Mouse (Mus musculus): ENCODE results near the gene Selenom.

Gene Selenom

DNA sequence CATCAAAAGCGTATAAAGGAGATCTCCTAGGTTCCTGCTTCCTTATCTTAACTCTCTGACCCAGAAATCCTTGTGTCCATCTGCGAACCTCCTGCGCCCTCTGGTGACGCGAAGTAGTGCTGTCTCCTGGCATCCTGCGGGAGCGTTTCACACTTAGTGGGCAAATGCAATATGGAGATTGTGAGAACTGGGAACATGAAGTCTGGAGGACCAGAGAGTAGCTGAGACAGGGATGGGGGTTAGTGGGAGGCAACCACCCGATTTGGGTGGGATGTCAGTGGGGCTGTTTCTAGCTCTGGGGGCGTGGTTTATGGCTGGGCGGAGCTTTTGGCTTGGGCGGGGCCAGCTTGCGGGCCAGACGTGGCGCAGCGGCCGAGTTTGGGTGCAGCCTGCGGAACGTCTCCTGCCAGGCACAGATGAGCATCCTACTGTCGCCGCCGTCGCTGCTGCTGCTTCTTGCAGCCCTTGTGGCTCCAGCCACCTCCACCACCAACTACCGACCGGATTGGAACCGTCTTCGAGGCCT lies at the start of gene Selenom:
TSS of gene Selenom (plus strand) at position 156 of the 526 bp plus-strand sequence.
- peak; percentile 96 for DNase-seq

DNA sequence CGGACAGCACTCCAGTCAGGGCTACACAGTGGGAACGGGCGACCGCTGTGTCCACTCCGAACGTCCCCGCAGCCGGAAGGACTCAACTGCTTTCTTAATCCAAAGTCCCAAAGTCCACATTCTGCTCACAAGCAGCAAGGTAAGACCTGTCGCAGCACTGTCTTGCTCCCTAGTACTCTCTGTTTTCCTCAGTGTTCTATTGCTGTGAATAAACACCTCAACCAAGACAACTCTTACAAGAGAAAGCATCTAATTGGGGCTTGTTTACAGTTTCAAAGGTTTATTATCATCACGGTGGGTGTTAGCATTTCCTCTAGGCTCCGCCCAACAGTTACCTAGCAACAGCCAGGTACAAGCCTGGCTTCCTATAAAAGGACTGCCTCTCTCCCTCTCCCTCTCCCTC lies 43.0 kb upstream of the Selenom start:
- DNase-seq: no peak

DNA sequence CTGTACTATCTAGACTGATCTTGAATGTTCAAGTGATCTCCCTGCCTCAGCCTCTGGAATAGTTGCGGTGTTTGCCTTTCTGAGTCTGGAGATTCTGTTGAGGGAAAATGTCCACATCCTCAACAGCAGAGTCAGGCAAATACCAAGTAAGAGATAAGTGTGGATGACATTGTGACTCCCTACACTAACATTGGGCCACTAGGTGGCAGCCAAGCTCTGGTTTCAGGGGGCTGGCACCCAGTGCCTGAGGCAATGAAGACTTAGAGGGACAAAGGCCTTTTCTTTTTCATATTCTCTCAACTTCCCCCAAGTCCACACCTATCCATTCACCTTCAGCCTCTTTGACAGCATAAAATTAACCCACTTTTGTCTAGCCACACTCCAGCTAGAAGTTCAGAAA lies 42.0 kb upstream of the Selenom start:
- DNase-seq: peak; percentile 88

DNA sequence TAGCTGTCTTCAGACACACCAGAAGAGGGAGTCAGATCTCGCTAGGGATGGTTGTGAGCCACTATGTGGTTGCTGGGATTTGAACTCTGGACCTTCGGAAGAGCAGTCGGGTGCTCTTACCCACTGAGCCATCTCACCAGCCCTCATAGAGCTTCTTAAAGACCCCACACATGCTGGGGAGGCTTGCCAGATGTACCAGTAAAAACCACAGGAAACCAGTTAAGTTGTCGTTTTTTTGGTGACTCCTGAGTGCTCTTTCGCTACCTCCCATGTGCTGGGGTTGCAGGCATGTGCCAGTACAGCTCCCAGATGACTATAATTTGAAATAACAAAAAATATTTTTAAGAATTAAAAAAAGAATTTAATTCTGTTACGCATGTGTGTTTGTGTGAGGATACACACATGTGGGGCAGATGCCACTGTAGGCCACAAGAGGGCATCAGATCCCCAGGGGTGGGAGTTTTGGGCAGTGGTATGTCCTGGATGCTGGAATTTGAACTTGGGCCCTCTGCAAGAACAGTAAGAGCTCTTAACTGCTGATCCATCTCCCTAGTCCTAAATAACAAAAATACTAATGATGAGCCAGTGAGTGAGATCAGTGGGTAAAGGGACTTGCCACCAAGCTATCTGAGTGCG lies 39.9 kb upstream of the Selenom start:
- DNase-seq: no peak

DNA sequence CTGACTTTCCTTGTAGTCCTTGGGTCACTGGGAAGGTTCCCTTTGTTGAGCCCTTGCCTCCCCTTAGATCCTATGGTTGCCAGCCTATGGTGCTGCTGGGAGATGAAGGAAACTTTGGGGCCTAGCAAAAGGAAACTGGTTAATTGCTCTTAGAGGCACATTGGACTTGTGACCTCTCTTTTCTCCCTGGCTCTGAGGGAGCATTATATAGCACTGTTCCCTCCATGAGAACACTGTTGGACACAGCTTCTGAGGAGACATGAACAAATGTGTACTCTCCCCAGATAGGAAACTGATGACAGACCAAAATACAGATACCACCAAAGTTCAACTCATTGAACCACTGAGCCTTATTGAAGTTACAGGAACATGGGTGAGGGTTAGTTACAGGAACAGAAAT lies 39.0 kb upstream of the Selenom start:
- no peak for DNase-seq

DNA sequence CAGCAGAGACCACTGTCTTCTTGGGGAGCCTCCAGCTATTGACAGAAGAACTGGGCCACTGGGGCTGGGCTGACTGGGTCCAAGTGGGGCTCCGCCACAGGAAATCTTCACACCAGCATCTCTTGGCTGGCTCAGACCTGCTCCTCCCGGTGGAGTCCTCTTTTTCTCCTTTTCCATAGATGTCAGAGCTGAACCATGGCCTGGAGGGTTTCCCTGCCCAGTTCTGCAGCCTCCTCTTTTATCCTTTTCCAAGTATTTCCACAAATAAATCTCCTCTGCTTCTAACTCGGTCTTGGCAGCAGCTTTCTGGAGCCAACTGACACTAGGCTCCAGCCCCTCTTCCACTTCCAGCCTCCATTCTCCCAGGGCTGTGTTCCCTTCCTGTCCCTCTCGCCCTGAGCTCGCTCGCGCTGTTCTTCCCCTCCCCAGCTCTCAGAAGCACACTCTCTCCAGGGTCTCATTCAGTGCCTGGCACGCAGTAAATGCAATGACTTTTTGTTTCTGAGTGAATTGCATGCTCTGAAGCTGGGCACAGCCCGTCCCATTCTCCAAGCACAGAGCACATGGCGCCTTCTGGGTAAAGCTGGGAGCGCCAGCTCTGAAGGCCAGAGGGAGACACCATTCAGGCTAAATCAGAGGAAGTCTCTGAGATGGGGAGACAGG lies 30.4 kb upstream of the Selenom start:
- no peak for DNase-seq

DNA sequence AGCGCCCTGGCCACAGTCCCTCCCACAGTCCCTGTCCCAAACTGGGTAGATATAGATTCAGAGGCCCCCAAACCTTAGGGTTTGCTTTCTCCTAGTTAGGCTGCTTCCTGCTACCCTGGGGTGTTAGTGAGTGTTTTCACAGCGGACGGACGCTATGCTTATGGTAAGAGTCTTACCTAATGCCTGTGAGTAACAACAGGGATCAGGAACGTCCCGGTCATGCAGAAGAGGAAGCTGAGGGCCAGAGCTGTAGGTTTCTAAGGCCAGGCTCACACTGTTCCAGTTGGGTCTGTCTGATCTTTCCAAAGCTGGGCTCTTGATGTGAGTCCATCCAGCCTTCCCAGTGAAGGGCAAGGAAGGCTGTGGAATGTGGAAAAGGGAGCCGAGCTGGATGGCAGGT lies 28.1 kb upstream of the Selenom start:
- no peak for DNase-seq

DNA sequence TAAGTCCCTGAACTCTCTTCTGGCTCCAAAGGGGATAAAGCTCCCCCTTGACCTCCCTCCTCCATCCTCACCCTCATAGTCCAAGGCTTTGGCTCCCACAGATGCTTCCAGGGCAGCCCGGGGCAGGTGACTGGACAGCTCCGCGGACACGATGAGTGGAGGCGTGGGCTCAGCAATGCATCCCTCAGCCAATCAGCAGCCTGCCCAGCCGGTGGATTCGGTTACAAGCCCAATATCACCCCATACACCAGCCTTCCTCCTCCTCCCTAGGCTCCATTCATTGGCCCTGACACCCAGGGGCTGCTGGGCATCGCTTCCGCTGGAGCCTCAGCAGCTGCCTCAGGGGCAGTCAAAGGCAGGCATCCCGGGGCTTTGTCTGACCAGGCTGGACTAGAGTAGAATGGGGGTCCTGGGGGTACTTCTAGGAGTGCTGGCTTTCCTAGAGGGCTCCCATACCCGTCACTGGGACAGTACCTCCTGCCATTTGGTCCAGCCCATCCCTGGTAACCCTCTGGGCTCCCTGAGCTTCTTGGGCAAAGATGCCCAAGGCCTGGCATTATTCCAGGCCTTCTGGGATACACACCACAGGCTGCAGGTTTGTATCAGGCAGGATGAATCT lies 26.4 kb upstream of the Selenom start, which contains the start of gene Pla2g3:
TSS of gene Pla2g3 (plus strand) at position 333 of the 619 bp plus-strand sequence.
- peak; percentile 51 for DNase-seq

DNA sequence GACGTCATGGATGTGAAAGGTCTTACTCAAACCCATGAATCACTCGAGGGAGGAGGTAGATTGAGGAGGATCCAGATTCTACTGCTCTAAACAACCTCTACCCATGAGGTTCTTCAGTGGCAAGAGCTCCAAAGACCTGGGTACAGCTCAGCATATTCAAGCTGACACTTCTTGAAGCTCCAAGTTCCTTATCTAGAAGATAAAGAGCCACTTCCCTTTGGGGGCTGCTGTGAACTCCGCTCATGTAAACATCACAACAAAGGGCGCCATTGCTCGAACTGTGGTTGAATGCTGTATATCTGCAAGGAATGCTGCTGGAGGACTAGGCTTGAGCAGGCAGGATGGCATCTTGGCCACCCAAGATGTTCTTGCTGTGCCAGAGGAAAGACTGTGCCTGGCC lies 25.4 kb upstream of the Selenom start:
- DNase-seq: no peak

DNA sequence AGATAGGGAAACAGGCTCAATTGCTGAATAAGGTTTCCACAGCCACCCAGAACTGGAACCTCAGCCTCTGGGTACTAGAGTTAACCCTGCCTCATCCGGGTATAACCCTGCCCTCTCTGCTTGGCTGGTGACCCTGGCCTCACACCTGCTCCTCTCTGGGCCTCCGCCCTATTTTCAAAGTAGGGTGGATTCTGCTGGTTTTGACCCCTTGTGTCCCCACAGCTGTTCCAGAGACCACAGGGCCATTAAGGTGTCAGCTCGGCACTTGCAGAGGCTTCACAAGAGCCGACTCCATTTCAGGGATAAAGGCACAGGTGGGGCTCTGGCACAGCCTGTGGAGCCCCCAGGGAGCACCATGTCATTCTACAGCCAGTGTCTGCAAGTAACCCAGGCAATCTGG lies 21.7 kb upstream of the Selenom start:
- DNase-seq: peak; percentile 45

DNA sequence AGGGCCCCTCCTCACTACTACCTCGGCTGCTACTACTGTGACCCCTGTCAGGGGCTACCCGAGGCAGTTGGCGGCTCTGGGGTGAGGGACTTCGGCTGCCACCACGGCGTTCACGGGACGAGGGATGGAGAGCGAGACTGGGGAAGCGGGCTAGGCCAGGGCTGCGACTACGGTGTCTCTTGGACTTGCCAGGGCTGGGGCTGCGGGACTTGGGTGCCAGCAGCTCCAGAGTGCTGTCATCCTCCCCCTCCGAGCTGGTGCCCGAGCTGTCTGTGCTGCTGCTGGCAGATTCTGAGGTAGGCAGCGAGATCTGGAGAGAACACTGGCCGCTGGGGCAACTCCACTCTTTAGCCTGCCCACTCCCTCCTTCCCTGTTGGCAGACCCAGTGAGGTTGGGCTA lies 19.6 kb upstream of the Selenom start:
- DNase-seq: peak; percentile 38

DNA sequence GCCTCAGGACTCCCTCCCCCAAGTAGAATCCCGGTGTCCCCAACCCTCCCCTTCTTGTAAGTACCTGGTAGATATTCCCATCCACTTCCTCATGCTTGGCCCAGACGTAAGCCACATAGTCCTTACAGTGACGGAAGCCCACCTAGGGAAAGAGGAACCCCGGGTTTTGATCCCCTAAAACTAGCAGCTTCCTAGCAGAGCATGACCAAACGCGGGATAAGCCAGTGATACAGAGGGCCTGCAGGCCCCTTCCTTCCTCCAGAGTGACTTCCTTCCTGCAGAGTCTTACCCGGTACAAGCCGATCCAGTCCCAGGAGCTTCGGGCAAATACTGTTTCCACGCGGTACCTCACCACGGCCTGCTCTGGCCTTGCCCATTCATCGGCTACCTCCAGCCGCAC lies 19.0 kb upstream of the Selenom start:
- DNase-seq: peak; percentile 23

DNA sequence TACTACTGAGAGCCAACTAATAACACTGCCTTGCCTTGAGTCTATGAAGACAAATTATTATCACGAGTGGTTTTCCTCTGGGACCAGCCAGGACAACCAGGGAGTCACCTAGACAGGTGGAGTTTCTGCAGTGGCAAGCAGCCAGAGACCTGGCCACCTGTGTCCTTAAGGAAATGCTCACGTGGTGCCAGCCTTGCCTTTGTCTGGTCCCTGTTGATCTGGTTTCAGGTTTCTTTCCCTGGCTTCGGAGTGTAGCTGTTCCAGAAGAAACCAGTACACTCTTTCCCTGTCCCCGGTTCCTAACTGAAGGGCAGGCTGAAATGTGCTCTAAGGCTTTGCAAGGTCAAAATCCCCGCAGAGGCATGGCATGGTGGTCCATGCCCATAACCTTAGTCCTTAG lies 17.7 kb upstream of the Selenom start:
- peak; percentile 56 for DNase-seq

DNA sequence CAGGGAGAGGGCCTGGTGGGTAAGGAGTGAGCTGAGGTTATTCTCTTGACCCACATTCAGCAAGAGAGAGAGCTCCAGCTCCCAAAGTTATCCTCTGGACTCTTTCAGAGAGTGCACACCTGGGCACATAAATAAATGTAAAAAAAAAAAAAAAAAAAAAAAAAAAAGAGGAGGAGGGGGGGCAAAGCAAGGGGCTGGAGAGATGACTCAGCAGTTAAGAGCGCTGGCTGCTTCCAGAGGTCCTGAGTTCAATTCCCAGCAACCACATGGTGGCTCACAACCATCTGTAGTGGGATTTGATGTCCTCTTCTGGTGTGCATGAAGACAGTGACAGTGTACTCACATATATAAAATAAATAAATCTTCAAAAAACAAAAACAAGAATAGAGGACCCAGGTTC lies 17.2 kb upstream of the Selenom start:
- DNase-seq: no peak

DNA sequence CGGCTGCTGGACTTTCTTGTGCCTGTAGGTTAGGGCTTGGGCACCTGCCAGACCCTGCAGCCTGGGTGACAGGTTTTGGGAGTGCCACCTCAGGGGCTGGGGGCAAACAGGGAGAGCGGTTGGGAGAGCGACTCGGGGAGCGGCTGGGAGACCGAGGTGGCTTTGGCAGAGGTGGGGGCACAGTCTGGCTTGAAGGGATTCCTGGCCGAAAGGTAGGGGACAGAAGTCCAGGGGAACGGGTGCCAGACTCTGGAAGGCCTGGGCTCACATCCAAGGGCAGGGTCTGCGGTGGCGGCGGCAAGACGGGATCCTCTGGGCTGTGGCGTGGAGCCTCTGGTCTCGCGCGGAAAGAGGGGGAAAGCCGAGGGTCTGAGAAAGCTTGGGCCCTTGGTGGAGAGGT lies 12.4 kb upstream of the Selenom start:
- peak; percentile 72 for DNase-seq

DNA sequence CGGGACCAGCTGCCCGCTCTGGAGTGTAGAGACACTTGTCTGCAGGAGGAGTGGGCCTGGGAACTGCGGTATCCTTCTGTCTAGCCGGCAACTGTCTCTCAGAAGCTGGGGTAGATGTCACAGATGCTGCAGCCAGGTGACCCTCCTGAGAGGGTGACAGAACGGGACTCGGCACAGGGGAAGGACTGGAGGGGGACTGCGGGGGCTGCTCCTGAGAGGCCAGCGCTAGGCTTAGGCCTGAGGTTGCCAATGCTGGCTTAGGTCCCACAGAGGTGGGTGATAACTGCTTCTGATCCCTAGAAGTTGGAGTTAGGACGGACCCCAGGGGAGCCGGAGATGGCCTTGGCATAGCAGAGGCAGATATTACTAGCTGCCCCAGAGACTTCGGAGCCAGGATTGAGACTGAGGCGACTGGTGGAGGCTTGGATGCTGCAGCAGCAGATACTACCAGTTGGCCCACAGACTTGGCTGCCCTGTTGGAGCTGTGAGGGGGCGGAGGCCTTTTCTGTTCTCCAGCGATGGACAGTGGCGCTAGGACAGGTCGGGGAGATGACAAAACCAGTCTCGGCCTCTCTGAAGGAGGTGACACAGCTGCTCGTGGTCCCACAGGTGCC lies 11.9 kb upstream of the Selenom start:
- peak; percentile 72 for DNase-seq

DNA sequence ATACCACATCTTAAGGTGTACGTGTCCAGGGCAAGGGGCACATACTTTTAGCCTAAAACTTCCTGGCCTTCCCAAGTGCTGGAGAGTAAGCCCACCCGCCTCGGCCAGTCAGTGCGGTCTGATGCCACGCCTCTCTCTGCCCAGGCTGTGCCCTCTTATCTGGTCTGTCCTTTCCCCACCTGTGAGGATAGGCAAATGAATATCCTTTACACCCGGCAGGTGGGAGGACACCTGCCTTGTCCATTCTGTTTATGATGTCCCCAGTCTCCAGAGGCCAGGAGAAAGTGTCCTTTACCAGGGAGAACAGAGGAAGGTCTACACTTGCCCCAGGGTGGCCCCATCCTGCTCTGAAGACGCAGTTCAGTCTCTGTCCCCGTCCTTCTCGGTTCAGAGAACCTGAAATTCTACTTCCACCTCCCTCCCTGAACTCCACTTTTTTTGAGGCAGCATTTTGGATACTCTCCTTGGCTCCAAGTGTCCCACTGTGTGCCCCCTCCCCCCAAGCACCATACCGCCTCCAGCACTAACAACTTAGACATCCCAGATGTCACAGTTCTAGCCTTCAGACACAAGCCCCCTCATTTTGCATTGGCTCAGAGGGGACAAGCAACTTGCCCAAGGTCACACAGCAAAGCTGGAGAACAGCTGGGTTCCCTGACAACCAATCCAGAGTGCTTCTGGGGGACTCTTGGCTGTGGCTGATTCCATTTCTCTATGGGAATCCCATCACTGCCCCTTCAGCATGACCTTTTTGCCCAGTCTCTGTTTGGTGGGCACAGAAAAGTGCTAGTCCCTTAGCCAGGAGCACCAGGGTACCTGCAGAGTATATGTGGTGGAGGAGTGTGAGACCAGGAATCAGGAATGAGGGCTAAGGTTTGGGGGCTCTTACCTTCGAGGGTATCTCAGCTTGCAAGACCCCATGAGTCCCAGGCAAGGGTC lies 10.5 kb upstream of the Selenom start:
- DNase-seq: peak; percentile 64

DNA sequence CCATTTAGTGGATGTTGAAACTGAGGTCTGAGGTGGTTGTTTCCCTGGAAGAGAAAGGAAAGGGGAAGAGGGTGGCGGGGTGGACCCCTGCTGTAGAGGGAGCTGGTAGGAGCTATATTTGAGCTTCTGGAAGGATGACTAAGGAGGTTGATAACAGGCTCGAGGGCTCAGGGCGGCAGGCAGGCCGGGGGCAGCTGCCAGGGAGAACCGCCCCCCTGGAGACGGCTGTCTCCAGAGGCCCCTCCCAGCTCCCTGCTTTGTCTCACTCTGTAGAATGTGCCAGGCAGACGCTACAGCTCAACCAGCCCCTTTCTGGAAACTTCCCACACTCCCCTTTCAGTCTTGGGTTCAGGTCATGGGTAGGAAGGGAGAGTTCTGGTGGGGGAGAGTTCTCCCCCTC lies 6.3 kb upstream of the Selenom start:
- DNase-seq: peak; percentile 58

DNA sequence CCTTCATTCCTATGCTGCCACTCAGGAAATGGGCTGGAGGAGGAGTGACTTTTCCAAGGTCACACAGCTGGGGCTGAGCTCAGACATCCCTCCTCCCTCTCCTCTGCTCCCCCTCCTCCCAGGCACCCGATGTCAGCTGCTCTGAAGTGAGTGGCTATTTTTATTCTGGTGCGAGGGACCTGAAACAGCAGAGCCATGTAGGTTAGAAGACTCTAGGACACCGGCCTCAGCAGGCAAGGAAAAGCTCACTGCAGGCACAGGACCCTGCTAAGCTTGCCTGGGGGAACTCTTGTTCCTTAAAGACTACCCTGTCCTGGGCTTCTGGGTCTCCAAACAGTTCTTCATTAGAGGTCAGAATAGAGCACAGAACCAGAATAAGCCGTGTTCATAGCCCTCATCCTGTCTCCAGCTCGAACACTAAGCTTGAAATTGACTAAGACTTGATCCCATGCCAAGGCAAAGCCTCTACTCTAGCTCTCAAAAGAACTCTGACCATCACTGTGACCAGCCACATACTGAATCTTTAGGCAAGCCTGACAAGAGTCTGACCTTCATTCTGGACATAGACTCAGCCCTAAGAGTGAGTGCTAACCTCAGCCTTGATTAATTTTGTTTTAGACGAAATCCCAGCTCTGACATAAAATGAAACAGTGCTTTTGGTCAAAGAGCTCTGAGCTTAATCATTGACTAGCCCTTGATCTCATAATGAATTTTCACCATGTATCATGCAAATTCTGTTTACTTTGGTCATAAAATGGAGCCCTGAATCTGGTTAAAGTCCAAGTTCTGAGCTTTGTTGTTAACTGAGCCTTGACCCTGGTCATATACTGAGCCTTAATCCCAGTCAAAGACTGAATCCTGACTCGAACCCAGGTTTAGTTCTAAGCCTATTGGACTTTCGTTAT lies 5.1 kb upstream of the Selenom start:
- DNase-seq: no peak

DNA sequence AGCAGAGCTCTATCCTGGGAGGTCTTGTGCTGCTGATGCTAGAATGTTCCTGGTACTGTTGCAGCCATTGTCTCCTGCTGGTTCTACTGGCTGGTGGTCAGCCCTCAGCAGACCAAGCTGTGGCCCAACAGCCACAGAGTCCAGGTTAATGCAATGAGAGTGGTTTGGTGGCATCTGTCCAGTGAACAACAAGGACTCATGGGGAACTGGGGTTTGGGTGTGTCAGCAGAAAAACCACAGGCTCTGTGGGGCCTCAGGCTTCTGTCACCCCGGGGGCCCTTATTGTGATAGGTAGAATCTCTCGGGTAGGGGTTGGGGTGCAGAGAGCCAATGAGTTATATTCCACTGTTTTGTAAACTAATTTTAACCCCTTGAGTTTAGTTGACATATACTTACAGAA lies 4.2 kb upstream of the Selenom start:
- DNase-seq: no peak

DNA sequence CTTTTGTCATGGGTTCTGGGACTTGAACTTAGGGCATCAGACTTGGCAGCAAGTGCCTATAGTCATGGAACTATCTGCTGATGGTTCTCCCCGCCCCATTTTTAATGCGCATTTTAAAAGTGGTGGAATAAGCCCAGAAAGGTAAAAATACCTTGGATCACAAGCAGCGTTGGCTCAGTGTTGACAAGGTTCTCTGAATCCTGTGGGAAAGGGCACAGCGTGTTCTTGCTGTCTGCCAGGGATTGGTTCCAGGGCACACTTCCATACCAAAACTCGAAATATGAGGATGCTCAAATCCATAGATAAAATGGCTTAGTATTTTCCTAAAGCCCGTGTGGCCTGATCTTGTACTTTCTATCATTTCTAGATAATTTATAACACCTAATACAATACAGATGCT lies 1.2 kb upstream of the Selenom start:
- peak; percentile 79 for DNase-seq
